Mouse (Mus musculus): Measurements from ENCODE around the gene Bbs5.

- TF ChIP-seq CTCF (IDR thresholded peaks at IDR 0.05; ENCODE audit: low read depth) = peak; percentile 43
- no peak for TF ChIP-seq EP300 (optimal IDR thresholded peaks at IDR 0.05)
These were observed 27.7 kb upstream of the Bbs5 start for GRCm38 (mm10) chr2:69619286-69619685.
